Mouse (Mus musculus) adrenal gland, adult (tissue): ENCODE data around the gene Cpsf6.

Experiments
- DNase-seq, 2 experiments: peaks; one replicate each; pipeline ENCODE4 v3.0.0; 2022 to 2023; ENCODE audit warnings: low spot score in 1 of 2; ENCODE audit not compliant: inconsistent age in 2 of 2

The Cpsf6 gene

DNA sequence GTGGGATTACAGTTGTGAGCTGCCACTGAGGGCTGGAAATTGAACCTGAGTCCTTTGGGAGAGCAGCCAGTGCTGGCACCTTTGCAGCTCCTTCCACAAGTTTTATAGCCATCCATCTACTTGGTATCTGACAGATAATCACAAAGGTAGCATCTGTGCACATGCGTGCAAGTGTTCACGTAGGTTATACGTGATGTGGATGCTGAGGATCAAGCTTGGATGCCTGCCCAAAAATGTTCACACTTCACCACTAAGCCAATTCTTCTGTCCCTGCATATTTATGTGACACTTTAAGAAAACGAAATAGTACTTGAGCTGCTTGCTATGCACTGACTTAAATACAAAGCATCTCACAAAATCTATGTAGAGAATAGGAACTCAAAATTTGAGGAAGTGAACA is 38.8 kb downstream of the Cpsf6 start:
- DNase-seq: no peak

- no peak for DNase-seq
Observed at GRCm38 (mm10) chr10:117339241-117339640, 40.6 kb downstream of the Cpsf6 start.

- no peak for DNase-seq
Observed at GRCm38 (mm10) chr10:117337946-117338345, 41.9 kb downstream of the Cpsf6 start.

GRCm38 (mm10) chr10:117335649-117336048 is 44.2 kb downstream of the Cpsf6 start:
- no peak for DNase-seq

GRCm38 (mm10) chr10:117330521-117330920 is 49.3 kb downstream of the Cpsf6 start:
- peak in 1 of 2 experiments; percentile 57 for DNase-seq

DNA sequence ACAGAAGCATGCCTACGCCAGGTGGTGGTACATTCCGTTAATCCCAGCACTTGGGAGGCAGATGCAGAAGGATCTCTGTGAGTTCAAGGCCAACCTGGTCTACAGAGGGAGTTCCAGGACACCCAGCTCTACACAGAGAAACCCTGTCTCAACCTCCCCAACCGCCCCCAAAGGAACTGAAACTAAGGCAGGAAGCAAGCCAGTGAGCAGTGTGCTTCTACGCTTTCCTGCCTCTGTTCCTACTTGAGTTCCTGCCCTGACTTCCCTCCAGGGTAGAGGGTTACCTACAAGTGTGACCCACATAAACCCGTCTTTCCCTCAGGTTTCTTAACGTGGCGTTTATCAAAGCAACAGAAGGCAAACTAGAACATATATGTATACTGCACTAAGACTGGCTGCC is 56.0 kb downstream of the Cpsf6 start:
- no peak for DNase-seq

DNA sequence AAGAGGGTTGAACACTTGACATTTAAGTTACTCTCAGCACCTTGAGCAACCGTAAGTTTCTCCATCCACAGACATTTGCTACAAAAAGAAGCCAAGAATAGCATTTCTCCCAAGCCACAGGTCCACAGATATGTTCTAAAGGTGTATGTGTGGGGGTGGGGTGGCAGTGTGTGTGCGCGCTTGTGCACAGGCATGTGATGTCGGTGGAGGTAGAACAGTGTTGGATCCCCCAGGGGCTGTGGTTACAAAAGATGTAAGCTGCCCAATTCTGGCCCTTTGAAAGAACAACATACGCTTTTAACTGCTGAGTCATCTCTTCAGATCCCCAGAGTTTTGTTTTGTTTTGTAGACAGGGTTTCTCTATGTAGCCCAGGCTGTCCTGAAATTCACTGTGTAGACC is 57.2 kb downstream of the Cpsf6 start:
- no peak for DNase-seq

- no peak for DNase-seq
Observed at GRCm38 (mm10) chr10:117320571-117320981, 59.2 kb downstream of the Cpsf6 start.

DNA sequence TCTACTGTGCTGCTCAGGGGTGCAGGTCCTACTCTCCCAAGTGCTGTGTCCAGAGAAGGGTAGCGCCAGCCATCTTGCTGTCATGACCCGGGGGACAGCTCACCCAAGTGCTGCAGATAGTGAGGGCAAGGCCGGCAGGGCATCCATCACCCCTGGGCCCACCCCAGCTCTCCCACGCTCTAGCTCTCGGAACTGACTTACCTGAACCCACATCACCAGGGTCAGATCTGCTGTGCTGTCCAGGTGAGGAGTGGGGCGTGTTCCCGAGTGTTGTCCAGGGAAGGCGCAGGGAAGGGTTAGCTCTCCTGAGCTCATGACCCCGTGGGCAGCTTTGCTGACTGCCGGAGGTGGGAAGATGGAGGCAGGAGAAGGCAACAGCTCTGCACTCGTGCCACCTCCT is 63.4 kb downstream of the Cpsf6 start:
- DNase-seq: no peak

DNA sequence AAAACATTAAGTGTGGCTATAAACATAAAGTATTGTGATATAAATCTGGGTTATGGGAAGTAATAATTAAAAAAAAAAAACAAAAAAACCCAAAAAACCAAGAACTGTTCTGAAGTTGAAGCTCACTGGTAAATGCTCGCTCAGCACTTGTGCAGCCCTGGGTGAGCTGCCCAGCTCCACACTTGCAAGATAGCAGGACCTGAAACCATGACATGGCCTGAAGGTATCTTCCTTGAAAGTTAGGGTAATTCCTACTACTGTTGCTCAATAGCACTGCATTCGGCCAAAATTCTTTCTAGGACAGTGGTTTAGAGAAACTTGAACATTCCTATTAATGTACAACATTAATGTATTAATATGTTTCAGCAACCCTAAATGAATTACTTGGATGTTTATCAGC is 66.7 kb downstream of the Cpsf6 start:
- DNase-seq: no peak

DNA sequence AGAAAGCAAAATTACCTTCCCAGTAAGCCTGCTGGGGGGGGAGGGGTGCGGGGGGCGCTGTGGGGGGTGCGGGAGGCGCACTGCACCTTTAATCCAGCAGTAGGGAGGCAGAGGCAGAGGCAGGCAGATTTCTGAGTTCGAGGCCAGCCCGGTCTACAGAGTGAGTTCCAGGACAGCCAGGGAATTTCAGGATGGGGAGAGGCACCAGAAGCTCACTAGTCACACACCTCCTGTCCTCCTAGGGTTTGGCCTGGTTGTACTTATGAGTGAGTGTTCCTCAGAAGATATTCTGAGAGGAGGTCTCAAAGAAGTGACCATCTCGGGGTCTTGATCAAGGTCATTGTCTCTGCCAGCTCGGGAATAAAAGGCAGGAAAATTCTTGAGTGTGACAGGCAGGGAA is 67.6 kb downstream of the Cpsf6 start:
- no peak for DNase-seq

- DNase-seq: no peak
Observed at GRCm38 (mm10) chr10:117304371-117304770, 75.4 kb downstream of the Cpsf6 start.

GRCm38 (mm10) chr10:117301688-117302087 is 78.1 kb downstream of the Cpsf6 start:
- no peak for DNase-seq

- no peak for DNase-seq
Observed at GRCm38 (mm10) chr10:117299901-117300520, 79.8 kb downstream of the Cpsf6 start.

DNA sequence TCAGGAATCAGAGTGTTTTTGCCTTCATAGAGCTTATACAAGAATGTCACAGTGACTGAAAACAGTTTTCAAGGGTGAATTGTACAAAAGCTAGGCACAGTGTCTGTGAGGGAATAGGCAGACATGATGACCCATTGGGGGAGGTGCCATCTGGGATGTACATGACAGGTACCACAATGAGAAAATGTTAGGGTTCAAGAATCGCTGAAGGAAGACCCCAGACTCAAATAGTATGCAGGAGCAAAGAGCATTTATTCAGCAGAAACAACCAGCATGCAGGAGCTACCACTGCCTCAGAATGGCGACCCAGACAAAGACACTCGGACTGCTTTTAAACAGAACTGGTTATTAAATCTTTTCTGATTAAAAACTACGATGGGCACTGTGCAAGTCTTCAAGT is 80.7 kb downstream of the Cpsf6 start:
- no peak for DNase-seq

- DNase-seq: no peak
Observed at GRCm38 (mm10) chr10:117298336-117298735, 81.5 kb downstream of the Cpsf6 start.
